Mouse (Mus musculus): ENCODE measurements around the gene Fer. TPM values are rescaled to one million over a fixed set of nuclear protein-coding genes. Genes with fewer than 3 reads are reported as not detected.

The Fer gene
- polyA plus RNA-seq, 1 experiment from 2014 or later = 20.7 TPM

DNA sequence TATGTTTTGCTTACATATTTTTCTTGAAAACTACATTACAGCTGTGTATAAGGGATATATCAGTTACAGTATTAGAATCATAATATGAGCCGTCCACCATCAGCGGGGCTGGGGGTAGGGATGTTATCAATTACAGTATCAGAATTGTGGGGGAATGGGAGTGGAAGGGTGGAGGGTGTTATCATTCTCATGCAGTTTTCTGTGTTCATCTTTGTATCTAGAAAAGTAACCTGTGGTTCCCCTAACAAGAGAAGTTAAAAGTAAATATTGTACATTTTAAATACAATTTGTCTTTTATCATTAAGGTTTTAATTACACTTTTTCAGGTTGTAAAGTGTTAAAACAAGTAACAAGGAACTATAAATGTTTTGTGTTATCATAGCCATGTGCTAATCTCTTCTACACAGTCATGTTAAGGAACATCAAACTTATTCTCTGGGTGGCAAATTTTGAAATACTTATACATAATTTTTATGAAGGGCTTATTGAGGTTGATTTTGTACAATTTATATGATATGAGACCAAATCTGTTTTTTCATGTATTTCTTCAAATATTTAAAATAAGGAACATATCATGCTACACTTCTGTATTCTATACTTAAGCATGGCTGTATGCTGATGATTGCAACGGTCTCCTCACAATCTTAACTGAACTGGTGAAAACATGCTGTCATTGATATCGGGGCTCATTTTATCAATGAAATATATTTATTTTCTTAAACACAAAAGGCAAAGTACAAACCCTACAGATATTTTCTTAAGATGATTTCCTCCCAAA lies 116.1 kb downstream of the Fer start:
- ATAC-seq = no peak
- no peak overlapping the region for H3K9ac ChIP-seq (ENCODE audit: low read depth, low read length)
- no peaks in the 10 kb centered on the region for H3K27me3 ChIP-seq (replicated peaks; ENCODE audit: control insufficient read depth, insufficient read depth, low read length)
- no peak overlapping the region for H3K27ac ChIP-seq (ENCODE audit: low read length)
- no peaks in the 10 kb centered on the region for H3K9me3 ChIP-seq (ENCODE audit: control insufficient read depth, low read length)
- WGBS = 83% methylated on average over 4 of the region's 4 CpGs
- no peak overlapping the region for H3K4me2 ChIP-seq (ENCODE audit: low read depth, low read length)
- no peaks in the 10 kb centered on the region for H3K36me3 ChIP-seq (ENCODE audit: control insufficient read depth, insufficient read depth, low read length)
- peaks cover 6% of the 10 kb centered on the region; the same call in 1 of the 2 replicates for H3K4me1 ChIP-seq (ENCODE audit: control insufficient read depth, insufficient read depth, low read length)
- no peak overlapping the region for H3K4me3 ChIP-seq (ENCODE audit: low read length)

DNA sequence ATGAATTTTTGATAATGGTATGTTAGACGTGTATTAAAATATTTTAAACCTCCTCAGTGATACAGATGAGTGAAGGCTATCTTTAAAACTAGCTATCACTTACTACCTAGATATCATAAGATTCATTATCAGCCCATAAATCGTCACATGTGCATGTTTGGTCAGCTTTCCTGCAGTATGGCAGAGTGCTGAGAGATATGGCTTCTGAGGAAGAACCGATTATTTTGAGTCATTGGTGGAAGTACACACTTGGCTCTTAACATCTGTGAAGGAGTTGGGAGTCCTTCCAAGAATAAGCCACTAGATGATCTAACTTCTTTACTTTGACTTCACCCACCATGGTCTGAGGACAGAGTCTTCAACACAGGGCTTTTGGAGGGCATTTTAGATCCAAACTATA lies 117.3 kb downstream of the Fer start:
- WGBS = 81% methylated on average over 3 of the region's 3 CpGs
- Histone ChIP-seq H3K36me3 (ENCODE audit: control insufficient read depth, insufficient read depth, low read length) (no peaks in the 10 kb centered on the region), H3K27me3 (replicated peaks; ENCODE audit: control insufficient read depth, insufficient read depth, low read length) (no peaks in the 10 kb centered on the region), H3K9ac (ENCODE audit: low read depth, low read length) (no peak overlapping the region), H3K27ac (ENCODE audit: low read length) (no peak overlapping the region), H3K9me3 (ENCODE audit: control insufficient read depth, low read length) (no peaks in the 10 kb centered on the region), H3K4me3 (ENCODE audit: low read length) (no peak overlapping the region), H3K4me2 (ENCODE audit: low read depth, low read length) (no peak overlapping the region), H3K4me1 (ENCODE audit: control insufficient read depth, insufficient read depth, low read length) (no peaks in the 10 kb centered on the region)
- no peak for ATAC-seq

DNA sequence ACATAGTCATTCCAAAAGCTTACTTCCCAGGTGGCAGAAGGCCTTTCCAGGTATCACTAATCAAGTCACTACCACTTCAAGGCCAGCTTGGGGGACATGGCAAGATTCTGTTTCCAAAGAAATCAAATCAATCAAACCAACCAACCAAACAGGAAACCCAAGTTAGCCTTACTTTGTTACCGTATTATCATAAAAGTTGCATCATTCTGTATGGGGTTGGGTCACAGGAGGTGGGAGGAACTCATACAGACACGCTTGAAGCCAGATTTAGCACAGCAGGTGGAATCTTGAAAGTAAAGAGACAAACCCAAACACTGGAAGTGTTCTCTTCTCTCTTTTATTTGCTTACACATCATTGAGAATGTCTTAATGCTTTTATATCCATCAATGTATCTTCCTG lies 125.8 kb downstream of the Fer start:
- no peak overlapping the region for H3K27ac ChIP-seq (ENCODE audit: low read length)
- WGBS = 55% methylated on average over 2 of the region's 2 CpGs
- H3K4me1 ChIP-seq (ENCODE audit: control insufficient read depth, insufficient read depth, low read length) = no peaks in the 10 kb centered on the region
- no peaks in the 10 kb centered on the region for H3K27me3 ChIP-seq (replicated peaks; ENCODE audit: control insufficient read depth, insufficient read depth, low read length)
- no peaks in the 10 kb centered on the region for H3K36me3 ChIP-seq (ENCODE audit: control insufficient read depth, insufficient read depth, low read length)
- no peak overlapping the region for H3K4me2 ChIP-seq (ENCODE audit: low read depth, low read length)
- no peaks in the 10 kb centered on the region for H3K9me3 ChIP-seq (ENCODE audit: control insufficient read depth, low read length)
- peak; percentile 71 for ATAC-seq
- no peak overlapping the region for H3K4me3 ChIP-seq (ENCODE audit: low read length)
- no peak overlapping the region for H3K9ac ChIP-seq (ENCODE audit: low read depth, low read length)

DNA sequence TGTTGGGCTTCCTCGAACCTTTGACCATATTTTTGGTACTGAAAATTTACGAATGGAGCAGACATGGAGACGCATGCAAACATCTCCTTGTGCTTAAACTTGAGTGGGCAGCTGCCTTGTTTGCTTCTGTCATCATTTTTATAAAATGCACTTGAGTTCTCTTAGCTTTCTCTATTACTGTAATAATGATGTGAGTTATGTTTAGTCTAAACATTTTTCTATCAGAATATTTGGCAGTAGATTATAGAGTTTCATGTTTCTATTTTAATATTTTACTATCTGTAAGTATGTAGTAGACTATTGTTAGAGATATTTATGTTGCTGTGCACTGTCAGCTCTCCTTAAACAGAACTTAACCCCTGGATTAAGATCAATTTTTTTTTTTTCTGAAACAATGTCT lies 128.3 kb downstream of the Fer start:
- Histone ChIP-seq H3K4me2 (ENCODE audit: low read depth, low read length) (no peak overlapping the region), H3K36me3 (ENCODE audit: control insufficient read depth, insufficient read depth, low read length) (no peaks in the 10 kb centered on the region), H3K4me1 (ENCODE audit: control insufficient read depth, insufficient read depth, low read length) (no peaks in the 10 kb centered on the region), H3K9me3 (ENCODE audit: control insufficient read depth, low read length) (no peaks in the 10 kb centered on the region), H3K27me3 (replicated peaks; ENCODE audit: control insufficient read depth, insufficient read depth, low read length) (no peaks in the 10 kb centered on the region), H3K9ac (ENCODE audit: low read depth, low read length) (no peak overlapping the region), H3K27ac (ENCODE audit: low read length) (no peak overlapping the region), H3K4me3 (ENCODE audit: low read length) (no peak overlapping the region)
- 74% methylated on average over 3 of the region's 3 CpGs for WGBS
- no peak for ATAC-seq

DNA sequence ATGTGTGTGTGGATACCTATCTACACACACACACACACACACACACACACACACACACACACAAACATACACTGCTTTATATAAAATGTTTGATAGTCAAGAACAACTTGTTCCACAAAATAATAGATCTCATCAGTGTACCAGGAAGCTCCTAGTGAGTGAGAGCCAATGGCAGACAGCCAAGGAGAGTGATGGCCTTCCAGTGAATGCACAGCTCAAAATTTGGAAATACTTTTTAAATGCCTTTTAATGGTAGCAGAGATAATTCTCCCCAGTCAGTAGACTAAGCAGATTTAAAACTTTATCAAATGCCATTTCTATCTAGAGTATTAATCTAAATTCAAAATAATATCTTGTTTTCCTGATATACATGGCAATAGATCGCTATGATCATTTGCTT lies 133.1 kb downstream of the Fer start:
- Histone ChIP-seq H3K9ac (ENCODE audit: low read depth, low read length) (no peak overlapping the region), H3K4me1 (ENCODE audit: control insufficient read depth, insufficient read depth, low read length) (no peaks in the 10 kb centered on the region), H3K4me3 (ENCODE audit: low read length) (no peak overlapping the region), H3K27ac (ENCODE audit: low read length) (no peak overlapping the region), H3K4me2 (ENCODE audit: low read depth, low read length) (no peak overlapping the region), H3K9me3 (ENCODE audit: control insufficient read depth, low read length) (no peaks in the 10 kb centered on the region), H3K27me3 (replicated peaks; ENCODE audit: control insufficient read depth, insufficient read depth, low read length) (no peaks in the 10 kb centered on the region), H3K36me3 (ENCODE audit: control insufficient read depth, insufficient read depth, low read length) (no peaks in the 10 kb centered on the region)
- ATAC-seq = no peak
- WGBS = 98% methylated on average over 1 of the region's 1 CpGs

DNA sequence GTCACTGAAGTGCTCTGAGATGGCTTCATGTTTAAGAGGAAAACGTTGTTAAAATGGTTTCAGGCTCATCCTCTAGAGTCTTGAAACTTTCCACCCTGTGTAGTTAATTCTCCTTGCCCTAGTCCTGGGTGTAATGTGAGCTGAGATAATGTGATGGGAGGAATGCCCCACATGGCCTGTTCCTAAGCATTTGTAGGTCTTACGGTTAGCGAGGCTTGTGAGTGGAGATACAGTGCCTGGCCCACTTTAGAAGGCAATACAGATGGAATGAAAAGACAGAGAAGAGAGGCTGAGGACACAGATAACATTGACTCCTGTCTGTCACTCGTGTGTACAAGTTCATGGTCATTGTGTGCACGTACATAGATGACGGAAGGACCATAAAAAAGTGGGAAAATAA lies 134.8 kb downstream of the Fer start:
- Histone ChIP-seq H3K27ac (ENCODE audit: low read length) (no peak overlapping the region), H3K4me2 (ENCODE audit: low read depth, low read length) (no peak overlapping the region), H3K4me3 (ENCODE audit: low read length) (no peak overlapping the region), H3K36me3 (ENCODE audit: control insufficient read depth, insufficient read depth, low read length) (no peaks in the 10 kb centered on the region), H3K9me3 (ENCODE audit: control insufficient read depth, low read length) (no peaks in the 10 kb centered on the region), H3K9ac (ENCODE audit: low read depth, low read length) (no peak overlapping the region), H3K27me3 (replicated peaks; ENCODE audit: control insufficient read depth, insufficient read depth, low read length) (no peaks in the 10 kb centered on the region), H3K4me1 (ENCODE audit: control insufficient read depth, insufficient read depth, low read length) (no peaks in the 10 kb centered on the region)
- 87% methylated on average over 6 of the region's 6 CpGs for WGBS
- no peak for ATAC-seq

DNA sequence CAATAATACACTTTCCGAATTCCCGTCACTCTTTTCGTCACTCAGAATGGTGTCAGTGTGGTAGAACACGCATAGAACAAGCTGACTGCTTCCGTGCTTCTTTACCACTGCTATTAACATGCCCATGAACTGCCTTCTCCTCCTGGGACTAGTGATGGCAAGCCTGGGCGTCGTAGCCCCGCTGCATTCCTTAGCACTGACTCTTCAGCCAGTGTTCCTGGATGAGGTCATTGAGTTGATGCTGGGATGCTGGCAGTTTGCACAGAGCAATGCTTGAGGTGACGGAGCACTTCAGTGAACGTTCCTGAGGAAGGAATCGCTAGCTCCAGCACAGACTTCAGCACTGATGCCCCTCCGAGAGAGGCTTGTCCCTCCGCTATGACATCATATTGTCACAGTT lies 140.6 kb downstream of the Fer start:
- no peaks in the 10 kb centered on the region for H3K36me3 ChIP-seq (ENCODE audit: control insufficient read depth, insufficient read depth, low read length)
- H3K9me3 ChIP-seq (ENCODE audit: control insufficient read depth, low read length) = no peaks in the 10 kb centered on the region
- no peaks in the 10 kb centered on the region for H3K4me1 ChIP-seq (ENCODE audit: control insufficient read depth, insufficient read depth, low read length)
- WGBS = 62% methylated on average over 13 of the region's 13 CpGs
- no peak overlapping the region for H3K9ac ChIP-seq (ENCODE audit: low read depth, low read length)
- ATAC-seq = no peak; the same call in 1 of the 2 replicates
- H3K4me3 ChIP-seq (ENCODE audit: low read length) = no peak overlapping the region
- H3K27ac ChIP-seq (ENCODE audit: low read length) = no peak overlapping the region
- no peak overlapping the region for H3K4me2 ChIP-seq (ENCODE audit: low read depth, low read length)
- no peaks in the 10 kb centered on the region for H3K27me3 ChIP-seq (replicated peaks; ENCODE audit: control insufficient read depth, insufficient read depth, low read length)

DNA sequence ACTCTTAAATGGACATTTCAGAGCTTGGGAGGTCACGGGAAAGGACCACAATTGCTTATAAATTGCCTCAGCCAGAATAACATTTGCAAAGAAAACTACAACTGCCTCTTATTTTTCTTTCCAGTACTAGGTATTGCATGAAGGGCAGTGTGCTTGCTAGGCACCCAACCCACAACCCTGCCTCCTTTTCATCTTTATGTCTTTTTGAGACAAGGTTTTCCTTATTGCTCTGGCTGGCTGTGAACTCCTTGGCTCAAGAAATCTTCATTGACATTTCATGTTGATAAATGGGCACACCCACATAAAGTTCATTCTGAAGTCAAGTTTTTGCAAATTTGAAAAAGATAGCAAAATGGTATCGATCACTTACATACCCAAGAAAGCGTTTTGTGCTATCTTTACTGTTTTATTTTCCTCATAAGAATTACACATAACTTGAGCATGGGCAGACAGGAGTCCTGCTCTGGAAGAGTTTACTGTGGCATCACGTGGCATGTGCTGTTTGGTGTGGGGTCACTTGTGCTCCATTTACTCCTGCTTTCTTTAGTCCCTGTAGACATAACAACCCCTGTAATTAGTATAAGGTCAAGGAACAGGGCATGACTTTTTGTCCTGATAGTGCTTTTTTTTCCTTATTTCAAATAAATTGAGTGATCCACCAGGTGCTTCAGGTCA lies 142.8 kb downstream of the Fer start:
- no peaks in the 10 kb centered on the region for H3K9me3 ChIP-seq (ENCODE audit: control insufficient read depth, low read length)
- WGBS = 64% methylated on average over 4 of the region's 4 CpGs
- no peaks in the 10 kb centered on the region for H3K36me3 ChIP-seq (ENCODE audit: control insufficient read depth, insufficient read depth, low read length)
- H3K4me1 ChIP-seq (ENCODE audit: control insufficient read depth, insufficient read depth, low read length) = no peaks in the 10 kb centered on the region
- no peak overlapping the region for H3K27ac ChIP-seq (ENCODE audit: low read length)
- no peak overlapping the region for H3K4me2 ChIP-seq (ENCODE audit: low read depth, low read length)
- ATAC-seq = peak; percentile 94
- H3K27me3 ChIP-seq (replicated peaks; ENCODE audit: control insufficient read depth, insufficient read depth, low read length) = no peaks in the 10 kb centered on the region
- no peak overlapping the region for H3K4me3 ChIP-seq (ENCODE audit: low read length)
- no peak overlapping the region for H3K9ac ChIP-seq (ENCODE audit: low read depth, low read length)

DNA sequence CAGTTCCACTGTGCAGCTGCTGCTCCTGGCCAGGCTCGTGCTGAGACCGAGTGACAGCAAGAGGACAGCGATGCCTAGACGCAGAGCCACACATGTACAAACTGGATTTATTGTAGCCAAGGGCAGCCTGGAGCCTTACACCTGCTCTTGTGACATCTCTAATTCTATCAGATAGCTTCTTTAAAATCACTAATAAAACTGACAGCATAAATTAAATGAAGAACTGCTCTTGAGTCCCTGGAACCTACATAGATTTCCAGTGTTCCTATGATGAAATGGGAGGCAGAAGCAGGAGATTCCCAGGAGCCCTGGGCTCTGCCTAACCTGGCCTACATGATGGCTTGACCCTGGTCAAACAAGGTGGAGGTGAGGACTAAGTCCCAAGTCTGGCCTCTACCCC lies 153.7 kb downstream of the Fer start:
- Histone ChIP-seq H3K9me3 (ENCODE audit: control insufficient read depth, low read length) (no peaks in the 10 kb centered on the region), H3K27ac (ENCODE audit: low read length) (no peak overlapping the region), H3K4me3 (ENCODE audit: low read length) (no peak overlapping the region), H3K27me3 (replicated peaks; ENCODE audit: control insufficient read depth, insufficient read depth, low read length) (no peaks in the 10 kb centered on the region), H3K36me3 (ENCODE audit: control insufficient read depth, insufficient read depth, low read length) (no peaks in the 10 kb centered on the region), H3K4me1 (ENCODE audit: control insufficient read depth, insufficient read depth, low read length) (no peaks in the 10 kb centered on the region), H3K9ac (ENCODE audit: low read depth, low read length) (no peak overlapping the region), H3K4me2 (ENCODE audit: low read depth, low read length) (no peak overlapping the region)
- no peak for ATAC-seq
- WGBS = 90% methylated on average over 4 of the region's 4 CpGs
